Mouse (Mus musculus): ENCODE data around the gene Ccdc153. TPM values are rescaled to one million over a fixed set of nuclear protein-coding genes. Genes with fewer than 3 reads are reported as not detected.

Ccdc153 gene
- polyA plus RNA-seq, 1 experiment = not detected

GRCm38 (mm10) chr9:44288959-44289291 is 48.4 kb downstream of the Ccdc153 start:
- Histone ChIP-seq H3K36me3 (ENCODE audit: control insufficient read depth, insufficient read depth, low read length, poor library complexity, severe bottlenecking) (peaks cover 8% of the 10 kb centered on the region), H3K27ac (ENCODE audit: insufficient read depth, low read length) (no peak overlapping the region), H3K27me3 (ENCODE audit: control insufficient read depth, insufficient read depth, low read length, poor library complexity, severe bottlenecking) (peaks cover 3% of the 10 kb centered on the region), H3K9me3 (replicated peaks; ENCODE audit: control insufficient read depth, insufficient read depth, low read length, poor library complexity, severe bottlenecking) (no peaks in the 10 kb centered on the region), H3K4me3 (ENCODE audit: low read depth, low read length) (no peak overlapping the region), H3K4me1 (ENCODE audit: control insufficient read depth, insufficient read depth, low read length) (peaks cover 1% of the 10 kb centered on the region), H3K9ac (ENCODE audit: low read depth, poor library complexity, severe bottlenecking) (no peak overlapping the region)
- no peak for TF ChIP-seq CTCF (IDR thresholded peaks at IDR 0.05; ENCODE audit: low read depth, low read length)
- no peak for TF ChIP-seq POLR2A (IDR thresholded peaks at IDR 0.05; ENCODE audit: insufficient read depth, low read length)
- no peak for TF ChIP-seq EP300 (IDR thresholded peaks at IDR 0.05; ENCODE audit: insufficient read depth, low read depth, low read length)

DNA sequence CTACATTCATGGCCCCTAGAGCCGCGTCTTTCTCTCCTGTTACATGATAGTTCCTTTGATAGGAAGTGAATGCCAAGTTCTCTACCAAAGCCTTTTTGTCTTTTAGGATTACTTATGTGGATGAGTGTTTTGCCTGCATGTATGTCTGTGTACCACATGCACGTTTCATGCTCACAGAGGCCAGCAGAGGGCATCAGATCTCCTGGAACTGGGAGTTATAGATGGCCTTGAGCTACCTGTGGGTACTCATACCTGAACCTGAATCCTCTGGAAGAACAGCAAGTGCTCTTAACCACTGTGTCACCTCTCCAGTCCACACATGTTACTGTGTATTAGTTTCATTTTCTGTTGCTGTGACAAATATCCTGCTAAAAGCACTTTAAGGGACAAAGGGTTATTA is 52.0 kb downstream of the Ccdc153 start:
- Histone ChIP-seq H3K4me3 (ENCODE audit: low read depth, low read length) (no peak overlapping the region), H3K4me1 (ENCODE audit: control insufficient read depth, insufficient read depth, low read length) (peaks cover 1% of the 10 kb centered on the region), H3K9me3 (replicated peaks; ENCODE audit: control insufficient read depth, insufficient read depth, low read length, poor library complexity, severe bottlenecking) (no peaks in the 10 kb centered on the region), H3K9ac (ENCODE audit: low read depth, poor library complexity, severe bottlenecking) (no peak overlapping the region), H3K36me3 (ENCODE audit: control insufficient read depth, insufficient read depth, low read length, poor library complexity, severe bottlenecking) (peaks cover 27% of the 10 kb centered on the region), H3K27ac (ENCODE audit: insufficient read depth, low read length) (no peak overlapping the region), H3K27me3 (ENCODE audit: control insufficient read depth, insufficient read depth, low read length, poor library complexity, severe bottlenecking) (peaks cover 3% of the 10 kb centered on the region; the same call in 1 of the 2 replicates)
- TF ChIP-seq POLR2A (IDR thresholded peaks at IDR 0.05; ENCODE audit: insufficient read depth, low read length) (no peak), CTCF (IDR thresholded peaks at IDR 0.05; ENCODE audit: low read depth, low read length) (peak; percentile 53)

Other genes with a start within 250 kb of the Ccdc153 start
- gene Thy1, start 197.3 kb upstream of the Ccdc153 start, polyA plus RNA-seq (2011; ENCODE audit: insufficient read depth, insufficient read length, low read depth, missing spikeins) = 11.4 and 15.4 TPM in 2 replicates
- gene Usp2, start 173.7 kb upstream of the Ccdc153 start, polyA plus RNA-seq (2011; ENCODE audit: insufficient read depth, insufficient read length, low read depth, missing spikeins) = 9.6 and 14.2 TPM in 2 replicates
- gene Mfrp, start 138.9 kb upstream of the Ccdc153 start, polyA plus RNA-seq (2011; ENCODE audit: insufficient read depth, insufficient read length, low read depth, missing spikeins) = not detected in 2 replicates
- gene C1qtnf5, start 133.4 kb upstream of the Ccdc153 start, polyA plus RNA-seq (2011; ENCODE audit: insufficient read depth, insufficient read length, low read depth, missing spikeins) = not detected in 2 replicates
- gene Gm49380, start 127.2 kb upstream of the Ccdc153 start, polyA plus RNA-seq (2011; ENCODE audit: insufficient read depth, insufficient read length, low read depth, missing spikeins) = 0.49 and 0.67 TPM in 2 replicates
- gene Rnf26, start 127.2 kb upstream of the Ccdc153 start, polyA plus RNA-seq (2011; ENCODE audit: insufficient read depth, insufficient read length, low read depth, missing spikeins) = 34.1 and 34.3 TPM in 2 replicates
- 57.6 and 58.0 TPM in 2 replicates for gene Mcam, start 106.2 kb upstream of the Ccdc153 start, polyA plus RNA-seq (2011; ENCODE audit: insufficient read depth, insufficient read length, low read depth, missing spikeins)
- 58.8 and 62.0 TPM in 2 replicates for gene Cbl, start 6.6 kb upstream of the Ccdc153 start, polyA plus RNA-seq (2011; ENCODE audit: insufficient read depth, insufficient read length, low read depth, missing spikeins)
- gene Pdzd3, start 10.8 kb downstream of the Ccdc153 start, polyA plus RNA-seq (2011; ENCODE audit: insufficient read depth, insufficient read length, low read depth, missing spikeins) = not detected in 2 replicates
- 1.6 and 2.3 TPM in 2 replicates for gene Nlrx1, start 27.9 kb downstream of the Ccdc153 start, polyA plus RNA-seq (2011; ENCODE audit: insufficient read depth, insufficient read length, low read depth, missing spikeins)
- gene Abcg4, start 47.9 kb downstream of the Ccdc153 start, polyA plus RNA-seq (2011; ENCODE audit: insufficient read depth, insufficient read length, low read depth, missing spikeins) = 0.62 and 1.3 TPM in 2 replicates
- gene Hinfp, start 65.0 kb downstream of the Ccdc153 start, polyA plus RNA-seq (2011; ENCODE audit: insufficient read depth, insufficient read length, low read depth, missing spikeins) = 24.8 and 27.8 TPM in 2 replicates
- gene C2cd2l, start 79.6 kb downstream of the Ccdc153 start, polyA plus RNA-seq (2011; ENCODE audit: insufficient read depth, insufficient read length, low read depth, missing spikeins) = 5.1 and 7.0 TPM in 2 replicates
- gene Dpagt1, start 85.3 kb downstream of the Ccdc153 start, polyA plus RNA-seq (2011; ENCODE audit: insufficient read depth, insufficient read length, low read depth, missing spikeins) = 13.7 and 17.4 TPM in 2 replicates
- 173 and 202 TPM in 2 replicates for gene H2afx, start 94.0 kb downstream of the Ccdc153 start, polyA plus RNA-seq (2011; ENCODE audit: insufficient read depth, insufficient read length, low read depth, missing spikeins)
- gene Hmbs, start 103.6 kb downstream of the Ccdc153 start, polyA plus RNA-seq (2011; ENCODE audit: insufficient read depth, insufficient read length, low read depth, missing spikeins) = 76.5 and 80.3 TPM in 2 replicates
- gene Vps11, start 121.0 kb downstream of the Ccdc153 start, polyA plus RNA-seq (2011; ENCODE audit: insufficient read depth, insufficient read length, low read depth, missing spikeins) = 26.7 and 30.5 TPM in 2 replicates
- 114 and 147 TPM in 2 replicates for gene Hyou1, start 138.8 kb downstream of the Ccdc153 start, polyA plus RNA-seq (2011; ENCODE audit: insufficient read depth, insufficient read length, low read depth, missing spikeins)
- gene Slc37a4, start 156.2 kb downstream of the Ccdc153 start, polyA plus RNA-seq (2011; ENCODE audit: insufficient read depth, insufficient read length, low read depth, missing spikeins) = 7.7 and 8.1 TPM in 2 replicates
- 4,348 and 4,428 TPM in 2 replicates for gene Rps25, start 166.5 kb downstream of the Ccdc153 start, polyA plus RNA-seq (2011; ENCODE audit: insufficient read depth, insufficient read length, low read depth, missing spikeins)
- 83.0 and 89.8 TPM in 2 replicates for gene Trappc4, start 166.9 kb downstream of the Ccdc153 start, polyA plus RNA-seq (2011; ENCODE audit: insufficient read depth, insufficient read length, low read depth, missing spikeins)
- gene Ccdc84, start 177.9 kb downstream of the Ccdc153 start, polyA plus RNA-seq (2011; ENCODE audit: insufficient read depth, insufficient read length, low read depth, missing spikeins) = 13.7 and 14.3 TPM in 2 replicates
- 1.3 and 1.8 TPM in 2 replicates for gene Foxr1, start 200.5 kb downstream of the Ccdc153 start, polyA plus RNA-seq (2011; ENCODE audit: insufficient read depth, insufficient read length, low read depth, missing spikeins)
- 1.7 and 2.5 TPM in 2 replicates for gene Upk2, start 214.3 kb downstream of the Ccdc153 start, polyA plus RNA-seq (2011; ENCODE audit: insufficient read depth, insufficient read length, low read depth, missing spikeins)
- 22.6 and 25.6 TPM in 2 replicates for gene Bcl9l, start 242.1 kb downstream of the Ccdc153 start, polyA plus RNA-seq (2011; ENCODE audit: insufficient read depth, insufficient read length, low read depth, missing spikeins)